Mouse (Mus musculus): ENCODE measurements around the gene Col20a1. TPM values are rescaled to one million over a fixed set of nuclear protein-coding genes. Genes with fewer than 3 reads are reported as not detected.

The Col20a1 gene
- polyA plus RNA-seq, 1 experiment from 2014 or later = 1.2 TPM

Other genes with a start within 250 kb of the Col20a1 start
- not detected in 2 replicates for gene Bhlhe23, start 209.6 kb upstream of the Col20a1 start, polyA plus RNA-seq (2015; fragmentation: Nextera tagmentation; extraction: Ambion mirVana)
- 45.0 and 53.4 TPM in 2 replicates for gene Ythdf1, start 65.6 kb upstream of the Col20a1 start, polyA plus RNA-seq (2015; fragmentation: Nextera tagmentation; extraction: Ambion mirVana)
- not detected in 2 replicates for gene Birc7, start 57.5 kb upstream of the Col20a1 start, polyA plus RNA-seq (2015; fragmentation: Nextera tagmentation; extraction: Ambion mirVana)
- 8.1 and 8.4 TPM in 2 replicates for gene Nkain4, start 31.8 kb upstream of the Col20a1 start, polyA plus RNA-seq (2015; fragmentation: Nextera tagmentation; extraction: Ambion mirVana)
- 147 and 148 TPM in 2 replicates for gene Arfgap1, start 19.3 kb upstream of the Col20a1 start, polyA plus RNA-seq (2015; fragmentation: Nextera tagmentation; extraction: Ambion mirVana)
- 1.3 and 1.5 TPM in 2 replicates for gene Chrna4, start 57.0 kb downstream of the Col20a1 start, polyA plus RNA-seq (2015; fragmentation: Nextera tagmentation; extraction: Ambion mirVana)
- 0.15 TPM in 1 of 2 replicates, not detected in the other for gene Kcnq2, start 148.8 kb downstream of the Col20a1 start, polyA plus RNA-seq (2015; fragmentation: Nextera tagmentation; extraction: Ambion mirVana)
- not detected in 2 replicates for gene Eef1a2, start 170.5 kb downstream of the Col20a1 start, polyA plus RNA-seq (2015; fragmentation: Nextera tagmentation; extraction: Ambion mirVana)
- 230 and 254 TPM in 2 replicates for gene Ppdpf, start 200.7 kb downstream of the Col20a1 start, polyA plus RNA-seq (2015; fragmentation: Nextera tagmentation; extraction: Ambion mirVana)
- gene Ptk6, start 216.3 kb downstream of the Col20a1 start, polyA plus RNA-seq (2015; fragmentation: Nextera tagmentation; extraction: Ambion mirVana) = 2.1 and 2.2 TPM in 2 replicates
- gene Srms, start 226.7 kb downstream of the Col20a1 start, polyA plus RNA-seq (2015; fragmentation: Nextera tagmentation; extraction: Ambion mirVana) = 0.26 and 0.41 TPM in 2 replicates
- 0.14 and 0.25 TPM in 2 replicates for gene Fndc11, start 233.5 kb downstream of the Col20a1 start, polyA plus RNA-seq (2015; fragmentation: Nextera tagmentation; extraction: Ambion mirVana)